Mouse (Mus musculus) hindbrain, embryonic 12.5 days (tissue): ENCODE results near the gene Tcf20. TPM values are rescaled to one million over a fixed set of nuclear protein-coding genes. Genes with fewer than 3 reads are reported as not detected.
"Not testable (repeated sequence)": the region's sequence is repeated elsewhere in the genome, so short reads cannot be mapped to it uniquely, and the experiment has no call there.

Source experiments
- ATAC-seq: fragments of 200-750 bp; cut with Nextera tagmentation; 2 replicates; pipeline ENCODE4 v1.8.0; 2017; ENCODE audit warnings: moderate TSS enrichment; ENCODE audit not compliant: low FRiP score
- H3K27ac ChIP-seq: fragments of 300-500 bp; sonication (generic); 2 replicates; pipeline ENCODE4 v1.5.1; 2016; ENCODE audit warnings: mild to moderate bottlenecking
- H3K27me3 ChIP-seq: fragments of 300-500 bp; sonication (generic); 2 replicates; pipeline ENCODE4 v1.6.1; 2016; ENCODE audit warnings: mild to moderate bottlenecking
- H3K36me3 ChIP-seq: fragments of 300-500 bp; sonication (generic); 2 replicates; pipeline ENCODE4 v1.6.1; 2016; ENCODE audit warnings: mild to moderate bottlenecking
- H3K4me1 ChIP-seq: fragments of 300-500 bp; sonication (generic); 2 replicates; pipeline ENCODE4 v1.6.1; 2016
- H3K4me2 ChIP-seq: fragments of 300-500 bp; sonication (generic); replicated peaks from 2 replicates; pipeline ENCODE4 v1.6.1; 2016; ENCODE audit warnings: mild to moderate bottlenecking
- H3K4me3 ChIP-seq: fragments of 300-500 bp; sonication (generic); 2 replicates; pipeline ENCODE4 v1.5.1; 2016; ENCODE audit warnings: mild to moderate bottlenecking
- H3K9ac ChIP-seq: fragments of 300-500 bp; sonication (generic); 2 replicates; pipeline ENCODE4 v1.6.1; 2016; ENCODE audit warnings: mild to moderate bottlenecking, moderate library complexity
- H3K9me3 ChIP-seq: fragments of 300-500 bp; sonication (generic); replicated peaks from 2 replicates; pipeline ENCODE4 v1.6.1; 2016; ENCODE audit warnings: mild to moderate bottlenecking
- WGBS: fragments of 180-500 bp; shearing (Covaris S2); methylation state at CpG from one replicate; pipeline ENCODE4 v1.1.7; 2016; 5-methylcytosine and 5-hydroxymethylcytosine counted together
- polyA plus RNA-seq: library from polyadenylated mRNA; unstranded; fragments of >200 nt; fragmentation: Nextera tagmentation; extraction: Ambion mirVana; gene quantifications from 2 replicates; pipeline ENCODE4 v1.2.1, GENCODE M21; 2016

Tcf20 gene
- polyA plus RNA-seq, 1 experiment from 2014 or later, result 12.4 TPM

- Histone ChIP-seq H3K27ac (no peak overlapping the region), H3K36me3 (peaks cover 14% of the 10 kb centered on the region; the same call in 1 of the 2 replicates), H3K9ac (no peak overlapping the region), H3K4me2 (no peak overlapping the region), H3K27me3 (no peaks in the 10 kb centered on the region), H3K4me3 (no peak overlapping the region), H3K9me3 (no peaks in the 10 kb centered on the region), H3K4me1 (peaks cover 6% of the 10 kb centered on the region)
- WGBS, result 71% methylated on average over 5 of the region's 5 CpGs
- no peak for ATAC-seq
These were observed 180.5 kb downstream of the Tcf20 start for GRCm38 (mm10) chr15:82806969-82807763.

DNA sequence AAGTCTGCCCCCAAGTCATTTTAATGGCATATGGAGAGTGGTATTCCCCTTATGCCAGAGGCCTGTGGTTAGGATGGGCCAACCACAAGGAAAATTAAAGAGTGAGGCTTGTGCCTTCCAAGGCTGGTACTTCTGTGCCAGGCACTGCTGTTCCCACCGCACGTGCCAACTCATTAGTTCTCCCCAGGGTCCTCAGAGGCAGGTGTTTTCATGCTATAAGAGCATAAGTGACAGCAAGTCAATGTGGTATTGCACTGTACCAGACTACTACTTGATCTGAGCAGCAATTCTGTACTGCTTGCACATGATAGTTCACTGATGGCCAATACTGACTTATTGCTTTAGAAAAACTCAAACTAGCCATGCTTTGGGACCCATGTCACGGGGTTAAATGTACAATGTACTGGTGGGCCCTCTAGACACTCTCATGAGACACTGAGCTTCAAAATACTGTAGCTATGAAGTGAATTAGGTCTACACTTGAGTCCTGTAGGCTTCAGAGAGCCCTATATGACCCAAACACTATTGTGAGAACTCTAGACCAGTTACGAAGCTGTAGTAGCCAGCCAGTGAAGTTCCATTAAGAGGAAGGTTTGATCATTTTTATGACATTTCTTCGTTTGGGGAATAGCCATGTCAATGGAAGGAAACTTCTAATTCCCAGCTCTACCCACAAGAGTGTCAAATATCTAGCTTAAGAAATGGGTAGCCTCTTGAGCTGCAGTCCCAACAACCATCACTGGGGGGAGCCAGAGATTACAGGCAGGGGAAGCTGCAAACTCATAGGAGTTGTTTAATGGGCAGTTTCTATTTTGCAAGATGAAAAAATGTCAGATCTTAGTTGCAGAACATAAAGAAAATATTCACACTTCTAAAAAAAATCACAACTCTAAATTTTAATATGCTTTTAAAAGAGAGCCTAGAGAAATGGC lies 182.7 kb downstream of the Tcf20 start:
- H3K27me3 ChIP-seq, result no peaks in the 10 kb centered on the region
- no peaks in the 10 kb centered on the region; the same call in 1 of the 2 replicates for H3K36me3 ChIP-seq
- no peak overlapping the region for H3K9ac ChIP-seq
- H3K4me2 ChIP-seq, result no peak overlapping the region
- no peak overlapping the region for H3K4me3 ChIP-seq
- no peak overlapping the region for H3K27ac ChIP-seq
- no peak for ATAC-seq
- H3K4me1 ChIP-seq, result peaks cover 6% of the 10 kb centered on the region
- 70% methylated on average over 5 of the region's 5 CpGs for WGBS
- H3K9me3 ChIP-seq, result no peaks in the 10 kb centered on the region

DNA sequence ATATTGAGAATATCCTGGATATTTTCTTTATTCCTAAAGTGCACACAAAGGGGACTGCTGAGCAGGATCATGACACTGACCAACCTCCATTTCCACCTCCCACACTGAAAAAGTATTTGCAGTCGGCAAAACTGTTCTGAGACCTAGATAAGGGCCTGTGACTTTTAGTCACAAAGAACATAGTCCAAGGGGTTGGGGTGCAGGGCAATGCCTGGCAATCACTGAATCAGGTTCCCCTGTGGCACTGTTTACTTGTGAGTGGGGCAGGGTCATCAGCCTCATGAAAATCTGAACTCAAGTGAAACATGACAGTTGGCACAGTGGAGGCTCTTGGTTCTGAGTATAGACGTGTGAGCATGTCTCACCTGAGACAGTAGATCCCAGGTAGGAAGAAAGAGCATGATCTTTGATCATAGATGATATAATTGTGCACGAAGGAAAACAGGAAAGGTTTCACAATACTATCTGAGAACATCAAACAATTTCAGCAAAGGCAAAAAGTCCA lies 191.7 kb downstream of the Tcf20 start:
- no peak for ATAC-seq
- no peak overlapping the region for H3K27ac ChIP-seq
- no peak overlapping the region for H3K4me3 ChIP-seq
- no peak overlapping the region for H3K4me2 ChIP-seq
- no peaks in the 10 kb centered on the region for H3K9me3 ChIP-seq
- H3K36me3 ChIP-seq, result no peaks in the 10 kb centered on the region
- H3K27me3 ChIP-seq, result no peaks in the 10 kb centered on the region
- no peak overlapping the region for H3K9ac ChIP-seq
- H3K4me1 ChIP-seq, result no peaks in the 10 kb centered on the region
- WGBS, result 88% methylated on average over 3 of the region's 3 CpGs

GRCm38 (mm10) chr15:82794277-82794676 lies 193.4 kb downstream of the Tcf20 start, which contains the start of gene Cyp2d26:
Gene Cyp2d26, minus strand, starts transcription at chr15:82794294.
- Histone ChIP-seq H3K27me3 (no peaks in the 10 kb centered on the region), H3K4me2 (no peak within 1 kb of the TSS), H3K36me3 (no peaks in the 10 kb centered on the region), H3K4me1 (no peaks in the 10 kb centered on the region), H3K9ac (no peak within 1 kb of the TSS), H3K4me3 (no peak within 1 kb of the TSS), H3K27ac (no peak within 1 kb of the TSS), H3K9me3 (no peaks in the 10 kb centered on the region)
- ATAC-seq, result no peak
- WGBS, result 86% methylated on average over 5 of the region's 5 CpGs

GRCm38 (mm10) chr15:82793868-82794267 lies 193.8 kb downstream of the Tcf20 start:
- H3K27me3 ChIP-seq, result no peaks in the 10 kb centered on the region
- ATAC-seq, result no peak
- H3K36me3 ChIP-seq, result no peaks in the 10 kb centered on the region
- no peak overlapping the region for H3K4me3 ChIP-seq
- H3K9me3 ChIP-seq, result no peaks in the 10 kb centered on the region
- no peak overlapping the region for H3K9ac ChIP-seq
- no peak overlapping the region for H3K27ac ChIP-seq
- WGBS, result 87% methylated on average over 6 of the region's 6 CpGs
- no peaks in the 10 kb centered on the region for H3K4me1 ChIP-seq
- no peak overlapping the region for H3K4me2 ChIP-seq

DNA sequence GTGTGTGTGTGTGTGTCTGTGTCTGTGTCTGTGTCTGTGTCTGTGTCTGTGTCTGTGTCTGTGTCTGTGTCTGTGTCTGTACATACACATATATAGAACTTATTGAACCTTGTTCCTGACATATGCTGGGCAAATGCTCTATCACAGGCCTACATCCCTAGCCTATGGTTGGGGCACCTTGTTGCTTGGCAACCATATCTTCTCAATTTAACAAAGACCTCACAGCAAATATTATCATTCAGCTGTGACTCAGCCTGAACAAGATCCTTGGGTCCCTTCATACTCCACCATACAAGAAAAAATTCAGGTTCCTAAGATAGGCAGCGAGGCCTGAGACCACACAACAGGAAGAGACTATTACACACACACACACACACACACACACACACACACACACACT lies 194.2 kb downstream of the Tcf20 start:
- Histone ChIP-seq H3K4me1 (no peaks in the 10 kb centered on the region), H3K9me3 (no peaks in the 10 kb centered on the region), H3K27me3 (no peaks in the 10 kb centered on the region), H3K36me3 (no peaks in the 10 kb centered on the region), H3K4me2 (no peak overlapping the region), H3K27ac (no peak overlapping the region), H3K9ac (no peak overlapping the region), H3K4me3 (no peak overlapping the region)
- ATAC-seq, result no peak
- WGBS, result 100% methylated on average over 1 of the region's 1 CpGs

GRCm38 (mm10) chr15:82792566-82792965 lies 195.1 kb downstream of the Tcf20 start:
- H3K27me3 ChIP-seq, result no peaks in the 10 kb centered on the region
- H3K9ac ChIP-seq, result no peak overlapping the region
- 94% methylated on average over 11 of the region's 11 CpGs for WGBS
- H3K4me3 ChIP-seq, result no peak overlapping the region
- H3K4me1 ChIP-seq, result no peaks in the 10 kb centered on the region
- H3K27ac ChIP-seq, result no peak overlapping the region
- H3K9me3 ChIP-seq, result no peaks in the 10 kb centered on the region
- ATAC-seq, result no peak
- no peak overlapping the region for H3K4me2 ChIP-seq
- no peaks in the 10 kb centered on the region for H3K36me3 ChIP-seq

DNA sequence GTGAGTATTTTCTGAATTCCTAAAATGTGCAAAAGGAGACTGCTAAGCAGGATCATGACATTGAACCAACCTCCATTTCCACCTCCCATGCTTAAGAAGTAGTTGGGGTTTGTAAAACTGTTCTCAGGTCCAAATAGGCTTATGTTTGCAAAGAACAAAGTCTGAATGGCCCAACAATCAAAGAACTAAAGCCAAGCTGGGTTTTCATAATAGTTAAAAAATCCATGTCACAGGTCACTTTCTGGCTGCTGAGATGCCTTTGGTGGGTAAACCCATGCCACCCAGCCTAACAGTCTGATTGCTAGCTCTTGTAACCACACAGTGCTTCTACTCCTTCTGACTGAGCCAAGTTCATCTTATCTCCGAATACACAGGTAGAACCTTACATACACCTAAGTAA lies 203.1 kb downstream of the Tcf20 start:
- Histone ChIP-seq H3K4me2 (no peak overlapping the region), H3K27ac (no peak overlapping the region), H3K36me3 (no peaks in the 10 kb centered on the region), H3K9me3 (no peaks in the 10 kb centered on the region), H3K4me1 (no peaks in the 10 kb centered on the region), H3K27me3 (no peaks in the 10 kb centered on the region), H3K9ac (no peak overlapping the region), H3K4me3 (no peak overlapping the region)
- 81% methylated on average over 1 of the region's 1 CpGs for WGBS
- ATAC-seq, result no peak

DNA sequence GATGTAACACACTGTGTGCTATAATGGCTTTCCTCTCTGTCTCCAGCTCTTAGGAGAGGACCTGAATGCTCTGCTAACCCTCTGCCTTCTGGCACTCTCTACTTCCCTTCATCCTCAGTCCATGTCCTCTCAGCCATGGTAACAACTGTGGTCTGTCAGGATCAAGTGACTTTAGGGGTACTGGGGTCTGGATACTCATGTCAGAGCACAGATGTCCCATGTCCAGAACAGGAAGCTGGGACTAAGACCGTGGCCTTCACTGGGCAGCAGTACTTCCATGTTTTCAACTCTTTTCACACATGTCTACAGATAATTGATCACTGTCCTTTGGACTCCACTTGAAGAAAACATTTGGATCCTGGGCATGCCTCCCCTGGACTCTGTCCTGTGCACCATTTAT lies 203.9 kb downstream of the Tcf20 start:
- Histone ChIP-seq H3K4me2 (no peak overlapping the region), H3K27ac (no peak overlapping the region), H3K27me3 (no peaks in the 10 kb centered on the region), H3K4me3 (no peak overlapping the region), H3K4me1 (no peaks in the 10 kb centered on the region), H3K36me3 (no peaks in the 10 kb centered on the region), H3K9me3 (no peaks in the 10 kb centered on the region), H3K9ac (no peak overlapping the region)
- 85% methylated on average over 1 of the region's 1 CpGs for WGBS
- no peak for ATAC-seq

DNA sequence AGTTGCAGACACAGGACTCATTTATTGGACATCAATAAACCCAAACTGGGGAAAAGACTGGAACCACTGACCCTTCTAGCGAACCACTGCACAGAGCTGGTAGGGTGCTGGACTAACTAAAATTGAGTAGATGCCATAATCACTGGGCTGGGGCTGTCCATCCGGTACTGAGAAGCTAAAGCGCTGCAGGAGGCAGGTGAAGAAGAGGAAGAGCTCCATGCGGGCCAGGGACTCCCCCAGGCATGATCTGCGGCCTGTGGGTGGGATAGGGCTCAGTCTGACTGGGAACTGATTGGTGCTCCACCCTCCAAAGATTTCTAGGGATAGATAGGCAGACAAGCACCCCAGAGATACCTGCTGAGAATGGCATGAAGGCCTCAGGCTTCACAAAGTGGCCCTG lies 209.8 kb downstream of the Tcf20 start:
- not testable (repeated sequence) for ATAC-seq, H3K27me3 ChIP-seq
- 77% methylated on average over 5 of the region's 5 CpGs for WGBS

DNA sequence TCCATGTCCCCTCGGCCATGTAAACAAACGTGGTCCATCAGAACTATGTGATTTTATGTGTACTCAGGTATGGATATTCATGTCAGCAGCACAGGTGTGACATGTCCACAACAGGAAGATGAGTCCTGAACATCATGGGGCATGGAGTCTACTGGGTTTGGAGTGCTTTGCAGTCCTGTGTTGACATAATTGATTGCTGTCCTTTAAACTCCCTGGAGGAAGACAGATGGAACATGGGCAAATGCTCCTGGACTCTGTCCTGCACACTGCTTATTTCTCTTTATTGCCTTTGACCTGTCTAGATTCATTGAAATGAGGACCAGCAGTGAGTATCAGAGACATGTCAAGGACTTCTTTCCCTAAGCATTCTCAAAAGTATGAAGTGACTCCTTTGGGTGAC lies 221.7 kb downstream of the Tcf20 start:
- 89% methylated on average over 2 of the region's 2 CpGs for WGBS
- no peak overlapping the region for H3K4me3 ChIP-seq
- no peak for ATAC-seq
- no peak overlapping the region for H3K4me2 ChIP-seq
- H3K4me1 ChIP-seq, result no peaks in the 10 kb centered on the region
- no peak overlapping the region for H3K9ac ChIP-seq
- H3K36me3 ChIP-seq, result no peaks in the 10 kb centered on the region
- H3K27me3 ChIP-seq, result no peaks in the 10 kb centered on the region
- H3K27ac ChIP-seq, result no peak overlapping the region
- no peaks in the 10 kb centered on the region for H3K9me3 ChIP-seq

More for the DNA sequence above, 209.8 kb downstream of the Tcf20 start:
- not testable (repeated sequence) for H3K9me3 ChIP-seq, H3K9ac ChIP-seq, H3K4me3 ChIP-seq, H3K4me1 ChIP-seq, H3K4me2 ChIP-seq, H3K27ac ChIP-seq, H3K36me3 ChIP-seq

- Histone ChIP-seq H3K9me3 (no peaks in the 10 kb centered on the region), H3K4me2 (no peak overlapping the region), H3K9ac (no peak overlapping the region), H3K27me3 (no peaks in the 10 kb centered on the region), H3K4me3 (no peak overlapping the region), H3K27ac (no peak overlapping the region), H3K4me1 (no peaks in the 10 kb centered on the region), H3K36me3 (no peaks in the 10 kb centered on the region)
- 82% methylated on average over 6 of the region's 6 CpGs for WGBS
- ATAC-seq, result no peak
These were observed 222.8 kb downstream of the Tcf20 start for GRCm38 (mm10) chr15:82764881-82765280.
